Mouse (Mus musculus) liver, embryonic 11.5 days (tissue): ENCODE results near the gene Sit1. TPM values are rescaled to one million over a fixed set of nuclear protein-coding genes. Genes with fewer than 3 reads are reported as not detected.

Experiments
- ATAC-seq: fragments of 200-750 bp; cut with Nextera tagmentation; replicated peaks from 2 replicates; pipeline ENCODE4 v1.8.0; 2017; ENCODE audit warnings: moderate number of reproducible peaks, mild to moderate bottlenecking, moderate TSS enrichment, moderate library complexity; ENCODE audit not compliant: low FRiP score
- DNase-seq: peaks from one replicate; pipeline ENCODE4 v3.0.0-alpha.2; 2017; ENCODE audit warnings: low spot score
- H3K27ac ChIP-seq: fragments of 300-500 bp; sonication (generic); 2 replicates; pipeline ENCODE4 v1.5.1; 2014; ENCODE audit warnings: mild to moderate bottlenecking, low read depth, low read length, control low read depth
- H3K27me3 ChIP-seq: fragments of 300-500 bp; sonication (generic); replicated peaks from 2 replicates; pipeline ENCODE4 v1.6.1; 2014; ENCODE audit warnings: low read length, mixed read lengths; ENCODE audit not compliant: control insufficient read depth, insufficient read depth
- H3K36me3 ChIP-seq: fragments of 300-500 bp; sonication (generic); 2 replicates; pipeline ENCODE4 v1.6.1; 2014; ENCODE audit warnings: mild to moderate bottlenecking, low read length, moderate library complexity, mixed read lengths; ENCODE audit not compliant: control insufficient read depth, insufficient read depth
- H3K4me1 ChIP-seq: fragments of 300-500 bp; sonication (generic); replicated peaks from 2 replicates; pipeline ENCODE4 v1.6.1; 2014; ENCODE audit warnings: low read length, mixed read lengths; ENCODE audit not compliant: control insufficient read depth, insufficient read depth
- H3K4me2 ChIP-seq: fragments of 300-500 bp; sonication (generic); 2 replicates; pipeline ENCODE4 v1.6.1; 2014; ENCODE audit warnings: mild to moderate bottlenecking, control low read depth, moderate library complexity
- H3K4me3 ChIP-seq: fragments of 300-500 bp; sonication (generic); 2 replicates; pipeline ENCODE4 v1.5.1; 2014; ENCODE audit warnings: low read depth, low read length, control low read depth
- H3K9ac ChIP-seq: fragments of 300-500 bp; sonication (generic); 2 replicates; pipeline ENCODE4 v1.6.1; 2014; ENCODE audit warnings: low read depth, low read length, control low read depth
- H3K9me3 ChIP-seq: fragments of 300-500 bp; sonication (generic); 2 replicates; pipeline ENCODE4 v1.6.1; 2016; ENCODE audit warnings: low read length, inconsistent platforms, mixed read lengths; ENCODE audit not compliant: control insufficient read depth
- WGBS: fragments of 180-500 bp; shearing (Covaris S2); extraction: QIAGEN DNeasy Blood & Tissue Kit; methylation state at CpG from one replicate; pipeline ENCODE4 v1.1.7; 2014; 5-methylcytosine and 5-hydroxymethylcytosine counted together
- polyA plus RNA-seq: library from polyadenylated mRNA; unstranded; fragments of >200 nt; fragmentation: Nextera tagmentation; extraction: Ambion mirVana; gene quantifications from 2 replicates; pipeline ENCODE4 v1.2.1, GENCODE M21; 2014

Gene Sit1
- not detected in 2 replicates for polyA plus RNA-seq

DNA sequence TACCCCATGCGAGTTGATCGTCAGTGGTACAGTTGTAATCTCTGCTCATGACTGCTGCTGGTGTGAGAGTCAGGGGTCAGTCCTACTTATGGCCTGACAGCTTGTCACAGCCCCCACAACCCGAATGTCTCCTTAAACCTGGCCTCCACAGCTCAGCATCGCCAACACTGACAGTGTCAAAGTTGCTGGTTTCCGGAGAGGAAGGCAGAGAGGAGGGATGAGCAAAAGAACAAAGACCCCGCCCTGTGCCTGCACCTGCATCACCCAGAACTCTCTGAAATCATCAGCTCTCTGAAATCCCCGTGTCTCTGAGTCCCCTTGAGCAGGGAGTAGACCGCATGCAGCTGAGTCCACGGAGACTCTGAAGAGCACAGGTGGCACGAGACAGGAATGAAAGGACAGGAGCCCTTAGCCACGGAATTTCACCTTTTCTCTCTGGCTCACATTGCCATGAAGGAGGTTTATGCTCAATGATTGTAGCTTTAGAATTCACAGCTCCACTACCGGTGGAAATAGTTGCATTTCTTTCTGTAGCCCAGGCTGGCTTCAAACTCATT, at the start of gene Sit1:
Gene Sit1, minus strand, starts transcription at position 200 of the 557 bp plus-strand sequence.
- Histone ChIP-seq H3K9me3 (no peaks in the 10 kb centered on the region), H3K36me3 (no peaks in the 10 kb centered on the region), H3K27me3 (no peaks in the 10 kb centered on the region), H3K27ac (no peak within 1 kb of the TSS), H3K4me1 (peaks cover 2% of the 10 kb centered on the region), H3K4me2 (no peak within 1 kb of the TSS), H3K9ac (no peak within 1 kb of the TSS), H3K4me3 (no peak within 1 kb of the TSS)
- no peak for DNase-seq
- WGBS: 61% methylated on average over 12 of the region's 12 CpGs
- ATAC-seq: no peak

GRCm38 (mm10) chr4:43533270-43533669, 49.7 kb upstream of the Sit1 start:
- no peak for ATAC-seq
- Histone ChIP-seq H3K4me1 (peaks cover 5% of the 10 kb centered on the region), H3K4me3 (no peak overlapping the region), H3K4me2 (no peak overlapping the region), H3K27me3 (no peaks in the 10 kb centered on the region), H3K9me3 (no peaks in the 10 kb centered on the region), H3K27ac (no peak overlapping the region), H3K36me3 (peaks cover 65% of the 10 kb centered on the region), H3K9ac (no peak overlapping the region)
- 87% methylated on average over 9 of the region's 9 CpGs for WGBS
- DNase-seq: no peak

GRCm38 (mm10) chr4:43530581-43530980, 47.0 kb upstream of the Sit1 start:
- Histone ChIP-seq H3K27ac (no peak overlapping the region), H3K36me3 (peaks cover 41% of the 10 kb centered on the region), H3K9me3 (no peaks in the 10 kb centered on the region), H3K9ac (no peak overlapping the region), H3K4me1 (peaks cover 5% of the 10 kb centered on the region), H3K4me3 (no peak overlapping the region), H3K27me3 (no peaks in the 10 kb centered on the region; the same call in 1 of the 2 replicates), H3K4me2 (no peak overlapping the region)
- DNase-seq (peak; percentile 61), ATAC-seq (no peak; the same call in 1 of the 2 replicates)
- 24% methylated on average over 7 of the region's 7 CpGs for WGBS

- H3K4me1 ChIP-seq: peaks cover 5% of the 10 kb centered on the region
- H3K9ac ChIP-seq: no peak overlapping the region
- H3K27ac ChIP-seq: peak overlapping the region; percentile 13; the same call in 1 of the 2 replicates
- ATAC-seq: no peak
- no peak overlapping the region for H3K4me2 ChIP-seq
- peaks cover 5% of the 10 kb centered on the region for H3K27me3 ChIP-seq
- WGBS: 51% methylated on average over 8 of the region's 8 CpGs
- H3K9me3 ChIP-seq: no peaks in the 10 kb centered on the region
- H3K4me3 ChIP-seq: no peak overlapping the region
- no peak for DNase-seq
- peaks cover 37% of the 10 kb centered on the region for H3K36me3 ChIP-seq
Measured at GRCm38 (mm10) chr4:43530081-43530501, 46.6 kb upstream of the Sit1 start.

- no peak overlapping the region for H3K4me2 ChIP-seq
- WGBS: 76% methylated on average over 9 of the region's 9 CpGs
- H3K36me3 ChIP-seq: peaks cover 23% of the 10 kb centered on the region
- H3K4me1 ChIP-seq: peaks cover 10% of the 10 kb centered on the region
- no peak for DNase-seq
- H3K9me3 ChIP-seq: no peaks in the 10 kb centered on the region
- no peak overlapping the region for H3K9ac ChIP-seq
- no peak overlapping the region for H3K4me3 ChIP-seq
- H3K27ac ChIP-seq: no peak overlapping the region
- ATAC-seq: no peak
- peaks cover 21% of the 10 kb centered on the region for H3K27me3 ChIP-seq
Measured at GRCm38 (mm10) chr4:43528487-43528886, 45.0 kb upstream of the Sit1 start.

DNA sequence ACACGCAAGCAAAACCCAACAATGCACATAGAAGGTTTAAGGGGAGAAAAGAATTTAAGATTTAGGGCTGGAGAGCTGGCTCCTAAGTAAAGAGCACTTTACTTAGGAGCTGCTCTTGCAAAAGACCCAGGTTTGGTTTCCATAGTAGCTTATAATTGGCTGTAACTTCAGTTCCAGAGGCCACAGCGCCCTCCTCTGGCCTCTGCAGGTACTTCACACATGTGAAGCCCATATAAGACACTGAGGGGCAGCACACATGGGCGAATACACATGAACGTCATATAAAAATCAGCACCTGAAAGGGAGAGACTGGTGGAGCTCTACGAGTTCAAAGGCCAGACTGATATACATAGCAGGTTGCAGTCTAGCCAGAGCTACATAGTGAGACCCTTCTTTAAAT, 44.3 kb upstream of the Sit1 start:
- Histone ChIP-seq H3K27me3 (peaks cover 27% of the 10 kb centered on the region), H3K4me2 (no peak overlapping the region), H3K4me1 (peaks cover 16% of the 10 kb centered on the region), H3K9me3 (no peaks in the 10 kb centered on the region), H3K36me3 (peaks cover 17% of the 10 kb centered on the region), H3K4me3 (no peak overlapping the region), H3K9ac (no peak overlapping the region), H3K27ac (no peak overlapping the region)
- ATAC-seq (no peak), DNase-seq (no peak)
- WGBS: 68% methylated on average over 5 of the region's 5 CpGs

DNA sequence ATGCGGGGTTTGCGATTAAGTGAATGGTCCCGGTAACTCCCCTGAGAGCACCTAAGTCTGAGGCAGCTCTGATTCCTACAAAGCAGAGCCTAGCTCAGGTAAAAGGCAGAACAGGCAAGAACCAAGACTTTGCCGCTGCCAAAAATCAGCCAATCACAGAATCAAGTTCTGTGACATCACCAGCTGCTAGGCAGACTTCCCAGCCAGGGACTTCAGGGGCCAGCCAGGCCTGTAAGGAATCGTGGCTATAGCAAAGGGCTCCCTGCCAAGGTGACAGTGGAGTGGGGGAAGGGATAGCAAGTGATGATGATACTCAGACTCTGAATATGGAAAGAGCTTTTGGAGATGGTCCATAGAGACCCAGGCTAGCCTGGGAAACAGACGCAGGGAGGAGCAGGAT, 36.4 kb upstream of the Sit1 start:
- Histone ChIP-seq H3K9ac (no peak overlapping the region), H3K4me2 (peak overlapping the region; percentile 5; the same call in 1 of the 2 replicates), H3K4me3 (no peak overlapping the region), H3K36me3 (no peaks in the 10 kb centered on the region), H3K27ac (no peak overlapping the region), H3K9me3 (no peaks in the 10 kb centered on the region), H3K4me1 (peaks cover 20% of the 10 kb centered on the region), H3K27me3 (peaks cover 41% of the 10 kb centered on the region)
- WGBS: 18% methylated on average over 6 of the region's 6 CpGs
- ATAC-seq (peak; percentile 42; the same call in 1 of the 2 replicates), DNase-seq (peak; percentile 78)

GRCm38 (mm10) chr4:43519551-43519950, 36.0 kb upstream of the Sit1 start:
- Histone ChIP-seq H3K9ac (no peak overlapping the region), H3K4me3 (no peak overlapping the region)

More at GRCm38 (mm10) chr4:43519551-43519950, 36.0 kb upstream of the Sit1 start:
- DNase-seq (no peak), ATAC-seq (no peak)
- Histone ChIP-seq H3K36me3 (no peaks in the 10 kb centered on the region), H3K4me1 (peaks cover 20% of the 10 kb centered on the region), H3K27ac (no peak overlapping the region), H3K4me2 (peak overlapping the region; percentile 5; the same call in 1 of the 2 replicates), H3K9me3 (no peaks in the 10 kb centered on the region), H3K27me3 (peaks cover 37% of the 10 kb centered on the region)
- WGBS: 36% methylated on average over 10 of the region's 10 CpGs
